Mouse (Mus musculus) adrenal gland, postnatal 36 days (tissue): Measurements from ENCODE around the gene Wdr62. TPM values are rescaled to one million over a fixed set of nuclear protein-coding genes. Genes with fewer than 3 reads are reported as not detected.
A peak's percentile ranks its signal among the peaks of the same experiment; 100 is the strongest.
"Not testable (repeated sequence)": the region's sequence is repeated elsewhere in the genome, so short reads cannot be mapped to it uniquely, and the experiment has no call there.

Experiments
- DNase-seq, 2 experiments: peaks; one replicate each; pipeline ENCODE4 v3.0.0; 2021; ENCODE audit warnings: mixed read lengths in 1 of 2
- total RNA-seq, 2 experiments: library from RNA; stranded (reverse); gene quantifications; 2 replicates each; pipeline ENCODE4 v1.2.3; 2021

The Wdr62 gene
- total RNA-seq, 2 experiments from 2014 or later, result 4.6 to 5.7 TPM

DNA sequence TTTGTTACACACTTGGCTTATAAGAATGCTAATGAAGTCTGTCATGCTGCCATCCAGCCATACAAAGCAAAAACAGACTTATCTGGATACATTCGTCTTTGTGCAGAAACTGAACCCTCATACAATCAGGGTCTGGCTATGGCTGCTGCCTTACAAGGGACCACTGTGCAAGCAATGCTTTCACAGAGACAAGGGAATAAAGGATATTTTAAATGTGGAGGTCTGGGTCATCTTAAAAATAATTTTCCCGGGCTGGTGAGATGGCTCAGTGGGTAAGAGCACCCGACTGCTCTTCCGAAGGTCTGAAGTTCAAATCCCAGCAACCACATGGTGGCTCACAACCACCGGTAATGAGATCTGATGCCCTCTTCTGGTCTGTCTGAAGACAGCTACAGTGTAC, 73.9 kb downstream of the Wdr62 start:
- not testable (repeated sequence) for DNase-seq

DNA sequence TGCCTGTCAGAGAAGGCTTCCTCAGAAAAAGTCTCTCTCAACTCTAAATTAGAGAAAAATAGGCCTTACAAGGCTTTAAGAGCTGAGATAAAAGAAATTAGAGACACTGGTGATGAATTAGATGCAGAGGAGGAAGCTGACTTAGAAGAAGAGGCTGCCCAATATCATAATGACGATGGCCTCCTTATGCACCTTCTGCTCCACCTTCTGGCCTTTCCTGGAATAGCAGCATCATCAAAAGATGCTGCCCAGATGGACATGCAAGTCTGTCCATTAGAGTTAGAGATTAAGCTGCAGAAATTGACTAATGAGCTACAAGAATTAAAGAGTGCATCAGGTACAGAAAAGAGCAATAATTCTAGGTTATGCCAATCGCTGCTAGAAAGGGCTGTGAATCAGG, 74.8 kb downstream of the Wdr62 start:
- peak; percentile 69 to 82 for DNase-seq

DNA sequence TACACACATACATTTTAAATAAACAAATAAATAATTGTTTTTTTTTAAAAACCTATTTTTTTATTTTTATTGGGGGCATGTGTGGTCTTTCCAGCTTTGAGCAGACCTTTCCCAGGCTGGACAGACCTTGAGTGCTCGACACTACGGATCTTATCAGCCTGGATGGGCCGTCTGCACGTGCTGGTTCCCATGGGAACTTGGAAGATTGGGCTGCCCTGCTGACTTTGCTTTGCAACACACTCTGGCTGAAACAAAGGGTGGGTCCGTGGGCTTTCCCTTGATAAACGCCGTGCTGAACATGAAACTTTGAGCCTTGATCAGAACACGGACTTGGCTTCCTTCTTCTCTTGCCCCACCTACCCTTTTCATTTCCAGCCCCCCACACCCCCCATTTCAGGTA, 75.8 kb downstream of the Wdr62 start:
- DNase-seq, result peak; percentile 51 to 52

DNA sequence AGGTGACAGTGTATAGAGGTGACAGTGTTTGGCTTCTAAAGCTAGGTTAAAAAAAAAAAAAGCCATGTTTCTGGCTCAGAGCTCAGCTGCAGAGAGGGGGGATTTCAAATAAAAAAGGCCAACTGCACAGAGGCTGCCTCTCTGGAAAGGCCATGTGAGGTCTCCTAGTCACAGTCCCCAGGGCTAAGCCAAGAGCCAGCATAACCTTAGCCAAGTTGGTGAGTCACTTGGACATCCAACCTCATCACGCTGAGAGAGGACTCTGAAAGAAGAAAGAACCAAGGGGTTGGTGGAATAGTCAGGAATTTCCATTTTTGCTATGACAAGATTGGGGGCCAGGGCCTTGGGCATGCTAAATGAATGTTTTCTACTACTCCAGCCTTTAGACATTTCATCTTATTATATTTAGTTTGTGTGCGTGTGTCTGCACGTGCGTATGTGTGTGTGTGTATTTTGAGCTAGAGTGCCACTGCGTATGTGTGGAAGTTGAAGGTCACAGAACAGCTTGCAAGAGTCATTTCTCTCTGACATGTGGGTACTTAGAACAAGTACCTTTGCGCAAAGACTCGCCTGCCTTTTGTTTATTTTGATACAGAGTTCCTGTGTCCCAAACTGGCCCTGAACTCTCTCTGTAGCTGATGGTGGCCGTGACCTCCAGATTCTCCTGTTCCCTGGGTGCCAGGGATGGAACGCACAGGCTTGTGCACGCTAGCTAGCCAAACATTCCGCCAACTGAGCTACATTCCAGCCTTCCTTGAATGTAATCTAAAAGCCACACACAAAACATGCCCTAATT, 77.1 kb downstream of the Wdr62 start:
- DNase-seq, result peak; percentile 69 to 72

DNA sequence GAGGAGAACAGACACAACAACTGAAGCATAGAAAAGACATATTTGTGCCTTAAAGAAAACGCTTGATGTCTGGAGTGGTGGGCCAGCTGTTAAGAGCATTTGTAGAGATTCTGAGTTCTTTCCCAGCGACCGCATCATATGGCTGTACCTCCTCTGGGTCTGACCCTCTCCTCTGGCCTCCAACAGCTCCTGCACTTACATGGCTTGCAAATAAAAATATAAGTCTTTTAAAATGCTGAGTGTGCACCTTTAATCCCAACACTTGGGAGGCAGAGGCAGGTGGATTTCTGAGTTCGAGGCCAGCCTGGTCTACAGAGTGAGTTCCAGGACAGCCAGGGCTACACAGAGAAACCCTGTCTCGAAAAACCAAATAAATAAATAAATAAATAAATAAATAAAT, 79.6 kb downstream of the Wdr62 start:
- not testable (repeated sequence) for DNase-seq

DNA sequence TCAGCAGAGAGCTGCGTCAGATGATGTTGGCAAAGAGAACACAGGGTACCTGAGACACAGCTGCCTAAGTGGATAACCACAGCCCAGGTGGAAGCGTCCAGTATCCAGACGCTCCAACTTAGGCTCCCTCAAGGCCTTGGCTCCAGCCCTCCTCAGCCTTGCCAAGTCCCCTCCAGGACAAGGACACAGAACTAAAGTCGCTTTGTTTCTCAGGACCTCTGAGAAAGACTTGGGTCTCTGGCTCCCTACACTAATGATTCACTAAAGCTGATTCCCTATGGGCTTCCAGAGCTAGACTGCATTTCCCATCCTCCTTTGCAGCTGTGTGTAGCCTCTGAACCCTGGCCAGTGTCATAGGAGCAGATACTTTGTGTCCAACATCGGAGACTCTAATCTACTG, 80.0 kb downstream of the Wdr62 start:
- no peak for DNase-seq

DNA sequence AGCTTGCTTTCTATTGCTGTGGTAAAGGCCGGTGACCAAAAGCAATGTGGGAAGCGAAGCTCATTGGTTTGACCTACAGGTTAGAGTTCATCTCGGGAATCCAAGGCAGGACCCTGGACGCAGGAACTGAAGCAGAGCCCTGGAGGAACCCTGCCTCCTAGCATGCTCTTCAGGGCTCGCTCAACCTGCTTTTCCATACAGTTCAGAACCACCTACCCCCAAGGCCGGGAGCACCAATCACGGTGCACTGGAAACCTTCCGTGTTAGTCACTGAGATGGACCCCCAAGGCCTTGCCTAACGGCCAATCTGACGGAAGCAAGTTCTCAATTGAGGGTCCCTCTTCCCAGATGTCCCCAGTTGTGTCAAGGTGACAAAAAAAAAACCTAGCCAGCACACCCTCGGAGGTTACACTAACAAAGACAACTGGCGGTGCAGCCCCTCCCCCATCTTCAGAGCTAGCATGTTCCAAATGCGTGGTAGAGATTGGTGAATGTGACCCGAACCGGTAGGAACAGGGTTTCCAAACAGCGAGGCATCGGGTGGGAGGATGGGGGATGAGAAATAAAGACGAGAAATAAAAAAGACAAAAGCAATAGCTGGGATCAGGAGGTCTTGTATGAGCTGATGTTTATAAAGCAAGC, 80.6 kb downstream of the Wdr62 start:
- no peak for DNase-seq

DNA sequence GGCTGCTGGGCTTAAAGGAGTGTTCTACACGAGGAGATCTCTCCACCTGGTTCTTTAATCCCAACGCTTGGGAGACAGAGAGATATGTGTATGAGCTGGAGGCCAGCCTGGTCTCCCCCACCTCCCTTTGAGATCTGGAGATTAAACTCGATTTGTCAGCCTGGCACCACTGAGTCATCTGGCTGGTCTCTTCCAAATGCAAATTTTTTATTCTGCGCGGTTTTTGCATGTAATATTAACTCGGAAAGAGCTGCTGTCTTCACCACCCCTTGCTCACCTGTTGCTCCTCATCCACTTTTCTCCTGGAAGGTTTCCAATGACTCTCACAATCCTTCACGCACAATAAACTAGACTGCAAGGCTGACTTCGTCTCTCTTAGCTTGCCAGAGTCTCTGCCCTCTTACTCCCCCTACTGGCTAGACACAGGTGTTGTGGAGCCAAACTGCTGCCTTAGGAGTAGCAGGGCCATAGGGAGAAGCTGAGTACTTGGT, 81.7 kb downstream of the Wdr62 start, which contains the start of gene Capns1:
Gene Capns1 (minus strand): TSS at position 331 of the 491 bp plus-strand sequence.
- peak; percentile 63 to 77 for DNase-seq

DNA sequence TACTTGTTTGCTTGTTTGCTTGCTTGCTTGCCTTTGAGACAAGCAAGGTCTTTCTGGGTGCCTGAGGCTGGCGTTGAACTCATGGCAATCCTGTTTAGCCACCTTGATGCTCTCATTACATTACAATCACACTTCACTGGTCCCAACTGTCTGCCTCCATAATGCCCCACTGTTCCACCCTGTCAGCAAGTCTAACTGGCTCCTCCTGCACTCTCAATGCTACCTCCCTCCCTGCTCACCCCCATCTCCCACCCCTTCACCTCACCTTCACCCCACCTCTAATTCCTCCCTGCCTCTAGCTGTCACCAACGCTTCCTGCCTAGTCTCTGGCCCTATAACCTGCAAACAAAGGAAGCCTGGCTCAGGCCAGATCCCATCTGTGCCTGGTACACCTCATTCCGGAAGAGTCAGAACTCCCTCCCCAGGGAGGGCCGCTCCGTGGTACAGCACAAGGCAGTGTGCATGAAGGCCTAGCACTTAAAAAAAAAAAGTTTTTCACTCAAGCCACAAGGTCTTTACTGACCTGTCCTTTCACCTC, 82.6 kb downstream of the Wdr62 start:
- DNase-seq, result no peak

DNA sequence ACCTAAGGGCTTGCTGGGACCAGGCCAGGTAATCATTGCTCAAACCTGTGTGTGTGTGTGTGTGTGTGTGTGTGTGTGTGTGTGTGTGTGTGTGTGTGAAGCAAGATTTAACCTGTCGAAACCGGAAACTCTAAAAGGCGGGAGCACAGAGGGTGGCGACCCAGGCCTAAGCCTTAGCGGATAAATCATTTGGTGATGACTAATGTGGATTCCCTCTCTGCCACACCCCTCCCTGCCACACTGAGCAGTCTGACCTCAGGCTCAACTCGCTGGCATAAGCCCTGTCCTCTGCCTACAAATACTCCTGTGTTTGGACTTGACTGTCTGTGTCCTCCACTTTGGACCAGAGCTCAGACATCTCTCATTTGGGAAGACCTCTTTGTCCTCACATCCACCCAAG, 84.0 kb downstream of the Wdr62 start:
- DNase-seq, result peak; percentile 62 to 72

DNA sequence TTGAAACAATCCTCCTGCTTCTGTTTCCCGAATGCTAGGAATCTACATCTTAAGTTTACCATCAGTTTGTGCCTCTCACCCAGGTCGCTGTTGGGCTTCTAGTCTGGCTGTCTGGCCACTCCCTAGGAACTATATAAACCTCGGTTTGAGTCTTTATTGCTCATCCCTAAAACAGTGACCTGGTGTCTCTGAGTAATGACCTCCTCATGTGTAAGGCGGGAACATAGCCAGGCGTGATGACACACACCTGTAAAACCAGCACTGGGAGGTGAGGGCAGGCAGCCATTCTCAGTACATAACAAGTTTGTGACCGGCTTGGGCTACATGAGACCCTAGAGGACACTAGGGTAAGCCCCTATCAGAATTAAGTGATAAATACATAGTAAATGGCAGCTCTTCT, 84.8 kb downstream of the Wdr62 start:
- no peak for DNase-seq

DNA sequence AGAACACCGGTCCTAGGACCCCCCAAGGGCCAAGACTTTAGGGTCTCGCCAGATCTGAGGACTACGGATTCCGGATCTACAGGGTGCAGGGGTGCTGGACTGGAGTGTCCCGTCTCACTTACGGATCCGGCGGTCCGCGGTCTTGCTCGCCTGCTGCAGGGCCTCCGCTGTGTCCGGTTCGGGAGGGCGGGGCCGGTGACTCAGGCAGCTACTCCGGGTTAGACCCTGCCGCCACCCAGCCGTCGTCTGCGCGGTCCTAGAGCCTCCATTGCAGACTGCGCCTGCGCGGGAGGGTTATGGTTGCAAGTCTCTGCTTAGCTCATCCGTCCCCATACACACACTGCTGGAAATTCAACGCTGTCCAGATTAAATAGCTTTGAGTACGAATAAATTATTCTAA, 85.3 kb downstream of the Wdr62 start:
- DNase-seq, result peak; percentile 99

DNA sequence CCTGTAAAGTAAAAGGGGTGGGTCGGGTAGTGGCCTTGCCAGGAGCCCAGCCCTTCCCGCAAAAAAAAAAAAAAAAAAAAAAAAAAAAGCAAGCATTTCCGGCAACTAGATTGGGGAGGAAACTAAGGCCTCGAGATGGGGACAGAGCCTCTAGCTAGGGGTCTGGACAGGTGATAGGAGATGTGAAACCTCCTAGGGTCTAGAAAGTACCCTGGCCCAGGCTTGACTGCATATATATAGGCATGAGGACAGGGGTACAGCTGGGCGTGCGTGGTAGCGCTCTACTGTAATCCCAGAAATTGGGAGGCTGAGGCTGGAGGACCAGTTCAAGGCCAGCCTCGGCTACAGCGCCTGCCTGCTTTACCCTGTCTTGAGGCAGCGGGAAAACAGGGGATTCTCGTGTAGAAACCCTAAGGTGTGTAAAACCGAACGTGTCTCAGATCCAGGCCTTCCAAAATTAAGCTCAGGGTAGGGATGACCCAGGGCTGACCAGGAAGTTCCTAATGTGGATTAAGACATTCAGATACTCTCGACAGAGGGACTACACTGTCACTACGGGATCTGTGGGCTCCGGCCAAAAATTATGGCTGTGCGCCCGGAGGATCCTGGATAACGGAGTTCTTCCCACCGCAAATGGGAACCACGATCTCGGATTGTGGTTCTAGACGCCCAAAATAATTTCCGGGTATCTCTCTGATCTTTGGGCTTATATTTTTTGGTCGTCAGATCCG, 86.0 kb downstream of the Wdr62 start:
- peak in 1 of 2 experiments; percentile 61 for DNase-seq

DNA sequence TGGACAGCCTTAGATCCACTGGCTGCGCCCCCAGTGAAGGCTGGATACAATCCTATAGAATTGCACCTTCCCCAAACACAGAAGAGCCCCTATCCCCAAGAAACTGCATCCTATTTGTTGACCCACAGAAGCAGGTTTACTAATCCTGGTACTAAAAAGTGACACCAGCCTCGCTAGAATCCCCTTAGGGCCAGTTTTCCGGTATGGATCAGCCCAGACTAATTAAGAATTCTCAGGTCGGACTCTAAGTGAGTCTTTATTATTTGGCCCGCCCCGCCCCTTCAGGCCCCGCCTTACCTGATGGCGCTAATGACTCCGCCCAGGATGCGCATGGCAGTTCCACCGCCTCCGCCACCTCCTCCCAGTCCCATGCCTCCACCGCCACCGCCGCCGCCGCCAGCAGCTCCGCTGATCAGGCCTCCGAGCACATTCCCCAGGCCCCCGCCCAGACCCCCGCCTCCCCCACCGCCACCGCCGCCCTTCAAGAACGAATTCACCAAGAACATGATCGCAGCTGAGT, 86.6 kb downstream of the Wdr62 start:
- peak; percentile 89 to 91 for DNase-seq

DNA sequence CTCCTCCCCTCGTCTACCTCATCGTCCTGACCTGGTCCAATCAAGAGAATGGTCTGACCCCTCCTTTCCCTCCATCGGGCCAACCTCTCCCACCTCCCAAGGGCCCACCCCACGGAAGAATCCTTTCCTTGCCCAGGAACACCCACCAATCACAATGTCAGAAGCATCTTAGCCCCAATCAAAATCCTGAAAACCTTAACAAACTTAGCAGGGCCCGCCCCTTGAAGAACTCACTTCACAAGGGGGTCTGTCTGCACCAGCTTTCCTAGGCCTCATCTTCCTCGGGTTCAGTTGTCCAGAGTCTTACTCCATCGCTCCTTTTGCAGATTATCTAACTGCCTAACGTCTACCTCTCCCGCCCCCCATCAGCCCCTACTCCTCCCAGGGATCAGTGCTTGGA, 87.2 kb downstream of the Wdr62 start:
- DNase-seq, result no peak

DNA sequence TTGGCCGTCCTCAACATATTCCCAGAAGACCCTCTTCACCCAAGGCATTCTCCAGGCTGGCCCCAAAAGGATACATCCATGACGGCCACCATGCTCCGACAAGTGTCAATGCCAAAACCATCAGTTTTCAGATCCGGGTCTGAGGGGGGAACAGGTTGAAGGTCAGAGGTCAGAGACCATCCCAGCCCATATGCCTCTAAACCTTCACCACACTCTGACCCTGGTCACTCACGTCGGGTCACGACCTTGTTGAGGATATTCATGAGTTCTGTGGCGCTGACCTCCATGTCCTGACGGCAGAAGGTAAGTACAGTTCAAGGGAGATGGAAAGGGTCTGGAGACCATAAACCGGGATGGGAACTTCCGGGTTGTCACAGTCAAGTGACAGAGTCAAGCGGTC, 88.1 kb downstream of the Wdr62 start:
- no peak for DNase-seq

Other genes with a start within 250 kb of the Wdr62 start
- gene Zfp14, start 229.0 kb downstream of the Wdr62 start, total RNA-seq, result 1 to 10 TPM; 3.0 to 3.1 TPM
- gene Zfp82, start 207.5 kb downstream of the Wdr62 start, total RNA-seq, result 1 to 10 TPM; 1.7 to 2.0 TPM
- not detected for gene Gm26920, start 190.0 kb downstream of the Wdr62 start, total RNA-seq
- 1 to 10 TPM; 1.8 to 2.8 TPM for gene Zfp566, start 189.9 kb downstream of the Wdr62 start, total RNA-seq
- gene Zfp260, start 185.6 kb downstream of the Wdr62 start, total RNA-seq, result 10 to 100 TPM; 35.3 to 41.5 TPM
- 1 to 10 TPM; 4.2 to 5.5 TPM for gene Zfp382, start 158.5 kb downstream of the Wdr62 start, total RNA-seq
- gene Zfp146, start 110.7 kb downstream of the Wdr62 start, total RNA-seq, result 10 to 100 TPM; 46.2 to 57.2 TPM
- gene Cox7a1, start 96.3 kb downstream of the Wdr62 start, total RNA-seq, result 100 to 1,000 TPM; 329 to 440 TPM
- 100 to 1,000 TPM; 587 to 633 TPM for gene Capns1, start 81.6 kb downstream of the Wdr62 start, total RNA-seq
- 10 to 100 TPM; 69.4 to 76.1 TPM for gene Polr2i, start 48.5 kb downstream of the Wdr62 start, total RNA-seq
- gene Tbcb, start 48.1 kb downstream of the Wdr62 start, total RNA-seq, result 10 to 100 TPM; 98.7 to 99.8 TPM
- gene Ovol3, start 44.7 kb downstream of the Wdr62 start, total RNA-seq, result not detected
- gene Thap8, start 325 bp downstream of the Wdr62 start, total RNA-seq, result under 1 TPM; 0.46 to 0.56 TPM
- gene Clip3, start 11.3 kb upstream of the Wdr62 start, total RNA-seq, result 10 to 100 TPM; 16.6 to 18.3 TPM
- 10 to 100 TPM; 56.9 to 81.3 TPM for gene Alkbh6, start 28.3 kb upstream of the Wdr62 start, total RNA-seq
- 10 to 100 TPM; 21.8 to 49.1 TPM for gene Syne4, start 34.4 kb upstream of the Wdr62 start, total RNA-seq
- gene E130208F15Rik, start 41.3 kb upstream of the Wdr62 start, total RNA-seq, result 1 to 10 TPM in 1 of 2 experiments, under 1 TPM in 1; 0.93 to 1.3 TPM
- 10 to 100 TPM; 13.2 to 16.0 TPM for gene Sdhaf1, start 43.5 kb upstream of the Wdr62 start, total RNA-seq
- gene Lrfn3, start 82.4 kb upstream of the Wdr62 start, total RNA-seq, result 10 to 100 TPM in 1 of 2 experiments, 1 to 10 TPM in 1; 7.4 to 14.7 TPM
- gene Tyrobp, start 133.3 kb upstream of the Wdr62 start, total RNA-seq, result 10 to 100 TPM; 22.5 to 35.7 TPM
- gene Hcst, start 139.4 kb upstream of the Wdr62 start, total RNA-seq, result 1 to 10 TPM; 1.8 to 2.0 TPM
- 1 to 10 TPM in 1 of 2 experiments, under 1 TPM in 1; 0.89 to 1.0 TPM for gene Nfkbid, start 141.3 kb upstream of the Wdr62 start, total RNA-seq
- 10 to 100 TPM; 23.5 to 28.6 TPM for gene Aplp1, start 165.1 kb upstream of the Wdr62 start, total RNA-seq
- gene Kirrel2, start 177.3 kb upstream of the Wdr62 start, total RNA-seq, result not detected
- gene Nphs1, start 177.9 kb upstream of the Wdr62 start, total RNA-seq, result not detected
- under 1 TPM in 1 of 2 experiments, not detected in 1; 0.53 TPM for gene Prodh2, start 213.2 kb upstream of the Wdr62 start, total RNA-seq